ENCODE assay signal across 24 mouse cellular contexts in the genomic region with DNA sequence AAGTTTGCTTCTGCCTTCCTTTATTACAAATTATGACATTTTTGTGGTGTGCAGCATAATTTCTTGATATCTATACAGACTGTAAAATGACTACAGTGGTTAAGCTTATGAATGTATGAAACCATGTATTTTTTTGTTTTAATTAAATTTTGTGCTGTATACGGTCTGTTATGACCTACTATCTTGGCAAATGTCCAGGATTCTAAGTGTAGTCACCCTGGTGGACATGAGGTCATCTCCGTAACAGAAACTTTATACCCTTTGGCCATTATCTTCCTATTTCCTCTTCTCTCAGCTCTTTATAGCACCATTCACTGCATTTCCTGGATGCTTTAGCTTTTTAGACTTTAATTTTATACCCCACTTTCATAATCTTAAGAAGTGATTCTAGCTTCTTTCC.
DNase-seq lines count a peak whose midpoint lies in the region; ATAC-seq and TF ChIP-seq lines count a peak whose summit lies in the region.
"Had no signal": no experiment of that assay in that cellular context is flagged by ENCODE, and none has a peak within 500 bp of the region (broad histone marks: within the 10 kb centered on the region; RNA-seq: fewer than 3 reads in every experiment).

No protein-coding gene starts in this region.

- no peak overlapping the region for H3K9ac ChIP-seq in liver, adult 2 months (ENCODE audit: low read depth, low read length)
- no peak overlapping the region for H3K9ac ChIP-seq in liver, embryonic 12.5 days
- no peak overlapping the region for H3K9ac ChIP-seq in MEL (ENCODE audit: control insufficient read depth, low read depth, low read length, poor library complexity, severe bottlenecking)
- H3K9ac ChIP-seq: forebrain, postnatal 0 days; heart, embryonic 13.5 days; hindbrain, embryonic 14.5 days had no signal

- no peaks in the 10 kb centered on the region for H3K27me3 ChIP-seq in liver, adult 2 months (ENCODE audit: control insufficient read depth, insufficient read depth, low read length)
- H3K27me3 ChIP-seq in liver, embryonic 12.5 days (replicated peaks), result no peaks in the 10 kb centered on the region
- no peaks in the 10 kb centered on the region for H3K27me3 ChIP-seq in MEL (ENCODE audit: control insufficient read depth in 1 of 2, insufficient read depth in 2 of 2, low read length in 2 of 2)
- H3K27me3 ChIP-seq: heart, embryonic 13.5 days had no signal

- 15% methylated on average over 2 of the region's 2 CpGs for WGBS in liver, adult 2 months
- WGBS in liver, embryonic 12.5 days (ENCODE audit: insufficient replicate concordance), result 68% methylated on average over 2 of the region's 2 CpGs

- no peak overlapping the region for H3K4me3 ChIP-seq in liver, adult 2 months (ENCODE audit: insufficient read depth, low read depth, low read length)
- no peak overlapping the region for H3K4me3 ChIP-seq in liver, embryonic 12.5 days
- H3K4me3 ChIP-seq in MEL (ENCODE audit: control insufficient read depth in 1 of 2, insufficient read depth in 1 of 2, low read depth in 2 of 2, low read length in 2 of 2), result peak overlapping the region; percentile 11 to 23; a peak in 3 of 4 replicates
- H3K4me3 ChIP-seq: gastrocnemius, adult 2 months; heart, embryonic 13.5 days had no signal

- no peak for TF ChIP-seq POLR2A in liver, adult 2 months (IDR thresholded peaks at IDR 0.05; ENCODE audit: extremely low read depth, insufficient read depth, low read length)
- TF ChIP-seq POLR2A in MEL (IDR thresholded peaks at IDR 0.05; ENCODE audit: control insufficient read depth in 1 of 2, insufficient read depth in 1 of 2, low read depth in 1 of 2, low read length in 2 of 2, poor library complexity in 1 of 2), result no peak

- no peak for ATAC-seq in liver, embryonic 12.5 days
- peak; percentile 17; the same call in 1 of the 2 replicates for ATAC-seq in granulocyte monocyte progenitor cell, adult 5-6 weeks (replicated peaks; ENCODE audit: poor library complexity, severe bottlenecking)
- ATAC-seq: forebrain, embryonic 14.5 days; forebrain, postnatal 0 days; hindbrain, postnatal 0 days; inflammation-experienced regulatory T-cells, adult 6 months had no signal

- H3K79me2 ChIP-seq in liver, adult 2 months (ENCODE audit: control insufficient read depth, insufficient read depth, low read length), result no peaks in the 10 kb centered on the region
- no peaks in the 10 kb centered on the region for H3K79me2 ChIP-seq in MEL (ENCODE audit: control insufficient read depth, insufficient read depth, low read length, poor library complexity)

- no peak for TF ChIP-seq RAD21 in MEL (IDR thresholded peaks at IDR 0.05; ENCODE audit: low read depth, low read length)

- TF ChIP-seq EP300 in MEL (IDR thresholded peaks at IDR 0.05; ENCODE audit: low read depth in 1 of 2, low read length in 2 of 2), result no peak

- H3K4me1 ChIP-seq in liver, adult 2 months (ENCODE audit: control insufficient read depth, insufficient read depth, low read length), result peaks cover 7% of the 10 kb centered on the region
- no peaks in the 10 kb centered on the region for H3K4me1 ChIP-seq in liver, embryonic 12.5 days
- H3K4me1 ChIP-seq in MEL (ENCODE audit: control insufficient read depth in 1 of 2, insufficient read depth in 2 of 2, low read length in 2 of 2), result peaks cover 0 to 5% of the 10 kb centered on the region in 2 experiments; a peak in 3 of 4 replicates

- DNase-seq in liver, adult 2 months (ENCODE audit: extremely low read depth, low read depth, low spot score), result peak; percentile 57
- peak; percentile 5 for DNase-seq in 3T3-L1 (ENCODE audit: low read depth, low spot score)
- peak; percentile 30 for DNase-seq in MEL (ENCODE audit: low read depth, low spot score)
- DNase-seq in embryo, embryonic 11 days, result no peak
- DNase-seq in layer of hippocampus, postnatal 36 days, result no peak
- DNase-seq: adrenal gland, adult 2 months; adrenal gland, postnatal 14 days; cerebellum, adult 11 months; cerebellum, adult 2 months; cerebellum, adult 9-11 months; cerebellum, postnatal 25 days; forebrain, postnatal 0 days; gastrocnemius, adult 2 months; gastrocnemius, postnatal 14 days; heart, adult 18-20 months; heart, postnatal 14 days; heart, postnatal 4 days had no signal

- no peak overlapping the region for H3K4me2 ChIP-seq in liver, embryonic 12.5 days
- H3K4me2 ChIP-seq: heart, embryonic 13.5 days; hindbrain, embryonic 14.5 days had no signal

- H3K9me3 ChIP-seq in liver, embryonic 12.5 days (replicated peaks), result no peaks in the 10 kb centered on the region
- H3K9me3 ChIP-seq in MEL (replicated peaks; ENCODE audit: insufficient read depth, low read length), result no peaks in the 10 kb centered on the region
- H3K9me3 ChIP-seq: heart, embryonic 13.5 days had no signal

- TF ChIP-seq CTCF in liver, adult 2 months (IDR thresholded peaks at IDR 0.05; ENCODE audit: low read depth, low read length), result no peak
- TF ChIP-seq CTCF in MEL (IDR thresholded peaks at IDR 0.05 in 2 of 3, conservative IDR thresholded peaks at IDR 0.05 in 1 of 3; ENCODE audit: control insufficient read depth in 1 of 3, insufficient read depth in 1 of 3, low read depth in 2 of 3, low read length in 3 of 3, poor library complexity in 1 of 3, severe bottlenecking in 1 of 3), result no peak

- H3K27ac ChIP-seq in liver, adult 2 months (replicated peaks; ENCODE audit: insufficient read depth, low read depth, low read length), result no peak overlapping the region
- no peak overlapping the region for H3K27ac ChIP-seq in liver, embryonic 12.5 days
- no peak overlapping the region for H3K27ac ChIP-seq in MEL (ENCODE audit: control insufficient read depth, low read depth, low read length)
- H3K27ac ChIP-seq: gastrocnemius, adult 2 months; heart, embryonic 13.5 days; hindbrain, embryonic 14.5 days; hindbrain, postnatal 0 days had no signal

- no peaks in the 10 kb centered on the region for H3K36me3 ChIP-seq in liver, adult 2 months (ENCODE audit: control insufficient read depth, insufficient read depth, low read length)
- no peaks in the 10 kb centered on the region for H3K36me3 ChIP-seq in liver, embryonic 12.5 days
- peaks cover 0 to 7% of the 10 kb centered on the region in 2 experiments; a peak in 2 of 4 replicates for H3K36me3 ChIP-seq in MEL (ENCODE audit: control insufficient read depth in 1 of 2, insufficient read depth in 2 of 2, low read length in 2 of 2)
- H3K36me3 ChIP-seq: heart, embryonic 13.5 days had no signal

TF ChIP-seq in MEL, 35 proteins besides CTCF, POLR2A, EP300 and RAD21:
- TF ChIP-seq ZMIZ1 (IDR thresholded peaks at IDR 0.05; ENCODE audit: low read depth, low read length) (no peak), TBP (IDR thresholded peaks at IDR 0.05; ENCODE audit: low read depth, low read length) (no peak), NRF1 (IDR thresholded peaks at IDR 0.05; ENCODE audit: insufficient read depth, low read depth, low read length, poor library complexity, severe bottlenecking) (no peak), CHD2 (IDR thresholded peaks at IDR 0.05; ENCODE audit: low read length) (no peak), SIN3A (IDR thresholded peaks at IDR 0.05; ENCODE audit: low read length) (no peak), MAZ (IDR thresholded peaks at IDR 0.05; ENCODE audit: low read depth, low read length) (no peak), ELF1 (IDR thresholded peaks at IDR 0.05; ENCODE audit: low read depth, low read length) (no peak), MEF2A (IDR thresholded peaks at IDR 0.05; ENCODE audit: extremely low read depth, insufficient replicate concordance, low read depth, low read length, poor library complexity, severe bottlenecking) (no peak), ZC3H11A (IDR thresholded peaks at IDR 0.05; ENCODE audit: low read depth, low read length) (no peak), RCOR1 (IDR thresholded peaks at IDR 0.05; ENCODE audit: low read depth, low read length) (no peak), MAX (IDR thresholded peaks at IDR 0.05; ENCODE audit: low read length) (no peak), ZNF384 (IDR thresholded peaks at IDR 0.05; ENCODE audit: low read depth, low read length) (no peak), ZKSCAN1 (IDR thresholded peaks at IDR 0.05; ENCODE audit: low read depth, low read length) (no peak)
TF ChIP-seq in MEL: peak in this region for 0.

Comparison
In these comparisons a context has a peak if more than half of its experiments do, and no peak if none do; other contexts are left out.
1. DNase-seq: peak in liver, adult 2 months (single experiment), 3T3-L1 (single experiment) and MEL (single experiment); none in embryo, embryonic 11 days (single experiment) and layer of hippocampus, postnatal 36 days (0 of 2).
2. H3K4me3 ChIP-seq: peak in MEL (2 of 2); none in liver, adult 2 months (single experiment) and liver, embryonic 12.5 days (single experiment).